Mouse (Mus musculus): ENCODE results near the gene Ulk1.

GRCm38 (mm10) chr5:110808061-110808631 is 1.8 kb downstream of the Ulk1 start:
- no peak for TF ChIP-seq CTCF (IDR thresholded peaks at IDR 0.05; ENCODE audit: low read depth, low read length)
- TF ChIP-seq POLR2A (IDR thresholded peaks at IDR 0.05; ENCODE audit: extremely low read depth, insufficient read depth, low read length): peak; percentile 46; the same call in 1 of the 2 replicates
